Mouse (Mus musculus): ENCODE measurements around the gene Cib1.

Gene Cib1

GRCm38 (mm10) chr7:80201888-80202540 lies 30.6 kb downstream of the Cib1 start:
- in situ Hi-C loops (cut with MboI, MseI), result no loop called here

GRCm38 (mm10) chr7:80200963-80201539 lies 31.6 kb downstream of the Cib1 start:
- in situ Hi-C loops (cut with MboI, MseI), result no loop called here

GRCm38 (mm10) chr7:80200588-80200945 lies 32.0 kb downstream of the Cib1 start:
- in situ Hi-C loops (cut with MboI, MseI), result no loop called here

GRCm38 (mm10) chr7:80199851-80200587 lies 32.6 kb downstream of the Cib1 start:
- in situ Hi-C loops (cut with MboI, MseI), result no loop called here

- in situ Hi-C loops (cut with MboI, MseI), result no loop called here
These were observed 33.3 kb downstream of the Cib1 start for GRCm38 (mm10) chr7:80199286-80199685.

- in situ Hi-C loops (cut with MboI, MseI), result no loop called here
These were observed 33.8 kb downstream of the Cib1 start for GRCm38 (mm10) chr7:80198863-80199262.

- in situ Hi-C loops (cut with MboI, MseI), result no loop called here
These were observed 34.5 kb downstream of the Cib1 start for GRCm38 (mm10) chr7:80197941-80198778.

GRCm38 (mm10) chr7:80197371-80197770 lies 35.2 kb downstream of the Cib1 start:
- in situ Hi-C loops (cut with MboI, MseI), result no loop called here

- in situ Hi-C loops (cut with MboI, MseI), result no loop called here
These were observed 36.9 kb downstream of the Cib1 start for GRCm38 (mm10) chr7:80195576-80196263.

- in situ Hi-C loops (cut with MboI, MseI), result no loop called here
These were observed 37.5 kb downstream of the Cib1 start for GRCm38 (mm10) chr7:80195146-80195545.

- in situ Hi-C loops (cut with MboI, MseI), result no loop called here
These were observed 38.5 kb downstream of the Cib1 start for GRCm38 (mm10) chr7:80193941-80194739.

- in situ Hi-C loops (cut with MboI, MseI), result no loop called here
These were observed 40.2 kb downstream of the Cib1 start for GRCm38 (mm10) chr7:80192226-80193061.

GRCm38 (mm10) chr7:80191455-80191854 lies 41.2 kb downstream of the Cib1 start:
- in situ Hi-C loops (cut with MboI, MseI), result no loop called here

GRCm38 (mm10) chr7:80189147-80189933 lies 43.3 kb downstream of the Cib1 start:
- in situ Hi-C loops (cut with MboI, MseI), result no loop called here

- in situ Hi-C loops (cut with MboI, MseI), result no loop called here
These were observed 44.0 kb downstream of the Cib1 start for GRCm38 (mm10) chr7:80188579-80189125.

GRCm38 (mm10) chr7:80187501-80187900 lies 45.1 kb downstream of the Cib1 start:
- in situ Hi-C loops (cut with MboI, MseI), result no loop called here

- in situ Hi-C loops (cut with MboI, MseI), result no loop called here
These were observed 45.9 kb downstream of the Cib1 start, which contains the start of gene Sema4b for GRCm38 (mm10) chr7:80186531-80187296. TSS of gene Sema4b (plus strand) at chr7:80186841.

- in situ Hi-C loops (cut with MboI, MseI), result no loop called here
These were observed 46.6 kb downstream of the Cib1 start for GRCm38 (mm10) chr7:80186021-80186420.
